Mouse (Mus musculus) embryonic facial prominence, embryonic 11.5 days (tissue): ENCODE results near the gene Cdipt. TPM values are rescaled to one million over a fixed set of nuclear protein-coding genes. Genes with fewer than 3 reads are reported as not detected.

Source experiments
- ATAC-seq: fragments of 200-750 bp; cut with Nextera tagmentation; replicated peaks from 2 replicates; pipeline ENCODE4 v1.8.0; 2017; ENCODE audit warnings: low read depth; ENCODE audit not compliant: insufficient number of reproducible peaks, low FRiP score, low TSS enrichment
- DNase-seq: peaks from one replicate; pipeline ENCODE4 v3.0.0-alpha.2; 2015; ENCODE audit warnings: low spot score
- H3K27ac ChIP-seq: fragments of 300-500 bp; sonication (generic); replicated peaks from 2 replicates; pipeline ENCODE4 v1.5.1; 2014; ENCODE audit warnings: mild to moderate bottlenecking, low read depth, low read length, control low read depth
- H3K27me3 ChIP-seq: fragments of 300-500 bp; sonication (generic); 2 replicates; pipeline ENCODE4 v1.6.1; 2014; ENCODE audit warnings: mild to moderate bottlenecking, low read length, moderate library complexity, mixed read lengths; ENCODE audit not compliant: control insufficient read depth, insufficient read depth
- H3K36me3 ChIP-seq: fragments of 300-500 bp; sonication (generic); replicated peaks from 2 replicates; pipeline ENCODE4 v1.6.1; 2014; ENCODE audit warnings: low read depth, mild to moderate bottlenecking, low read length, moderate library complexity, mixed read lengths; ENCODE audit not compliant: control insufficient read depth, insufficient read depth
- H3K4me1 ChIP-seq: fragments of 300-500 bp; sonication (generic); 2 replicates; pipeline ENCODE4 v1.6.1; 2014; ENCODE audit warnings: low read length, mixed read lengths; ENCODE audit not compliant: control insufficient read depth, insufficient read depth
- H3K4me2 ChIP-seq: fragments of 300-500 bp; sonication (generic); 2 replicates; pipeline ENCODE4 v1.6.1; 2014; ENCODE audit warnings: low read depth, mild to moderate bottlenecking, control low read depth, low read length, moderate library complexity
- H3K4me3 ChIP-seq: fragments of 300-500 bp; sonication (generic); 2 replicates; pipeline ENCODE4 v1.5.1; 2014; ENCODE audit warnings: low read depth, low read length, control low read depth
- H3K9ac ChIP-seq: fragments of 300-500 bp; sonication (generic); replicated peaks from 2 replicates; pipeline ENCODE4 v1.6.1; 2014; ENCODE audit warnings: mild to moderate bottlenecking, control low read depth, low read length
- H3K9me3 ChIP-seq: fragments of 300-500 bp; sonication (generic); replicated peaks from 2 replicates; pipeline ENCODE4 v1.6.1; 2016; ENCODE audit warnings: mild to moderate bottlenecking, low read length, inconsistent platforms, mixed read lengths; ENCODE audit not compliant: control insufficient read depth
- WGBS: fragments of 180-500 bp; shearing (Covaris S2); extraction: QIAGEN DNeasy Blood & Tissue Kit; methylation state at CpG from one replicate; pipeline ENCODE4 v1.1.7; 2014; 5-methylcytosine and 5-hydroxymethylcytosine counted together
- polyA plus RNA-seq: library from polyadenylated mRNA; unstranded; fragments of >200 nt; fragmentation: Nextera tagmentation; extraction: Ambion mirVana; gene quantifications from 2 replicates; pipeline ENCODE4 v1.2.1, GENCODE M21; 2014

Gene Cdipt
- polyA plus RNA-seq, 1 experiment from 2014 or later = 64.3 TPM

DNA sequence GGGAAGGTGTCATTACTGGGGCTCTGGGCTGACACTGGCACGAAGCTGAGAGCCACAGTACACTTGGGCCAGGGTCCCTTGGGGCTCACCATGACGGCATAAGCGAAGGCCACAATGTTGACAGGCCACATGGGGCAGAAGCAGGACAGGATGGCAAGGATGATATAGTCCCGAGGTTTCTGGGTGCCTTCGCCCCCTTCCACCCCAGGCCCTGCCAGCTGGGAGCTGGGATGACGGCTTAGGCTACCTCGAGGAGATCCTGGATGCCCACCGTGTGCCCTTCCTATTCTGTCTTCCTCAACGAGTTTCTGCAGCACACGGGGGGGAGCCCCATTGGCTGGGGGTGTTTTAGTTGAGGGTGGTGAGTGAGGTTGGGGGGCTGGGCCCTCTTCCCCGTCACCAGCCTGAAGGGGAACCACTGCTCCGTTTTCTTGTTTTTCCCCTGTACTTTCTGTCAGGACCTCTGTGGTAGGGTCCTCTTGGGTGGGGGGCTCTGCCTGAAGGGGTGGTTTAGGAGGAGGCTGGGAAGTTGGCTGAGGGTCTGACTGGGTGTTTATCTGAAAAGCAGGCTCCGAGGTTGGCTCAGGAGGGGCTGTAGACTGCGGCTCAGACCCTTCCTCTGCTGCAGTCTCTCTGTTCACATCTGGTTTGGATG, 43.7 kb downstream of the Cdipt start:
- ATAC-seq (no peak), DNase-seq (no peak)
- peak overlapping the region; percentile 83 for H3K4me2 ChIP-seq

DNA sequence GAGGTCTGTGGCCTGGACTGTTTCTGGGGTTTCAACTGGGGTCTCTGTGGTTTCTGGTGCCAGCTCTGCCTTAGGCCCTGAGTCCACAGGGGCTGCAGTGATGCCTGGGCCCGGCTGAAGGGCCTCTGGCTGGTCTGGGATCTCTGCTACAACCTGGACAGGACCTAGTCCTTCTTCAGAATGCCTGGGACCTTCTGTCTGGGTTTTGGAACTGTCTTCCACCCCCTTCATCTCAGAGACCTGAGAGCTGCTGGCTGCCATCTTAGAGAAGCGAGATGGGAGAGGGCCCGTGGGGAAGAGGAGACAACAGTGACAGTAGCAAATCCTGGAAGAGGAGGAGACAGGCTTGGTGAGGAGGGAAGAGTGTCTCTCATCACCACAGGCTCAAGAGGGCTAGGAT, 44.3 kb downstream of the Cdipt start:
- peaks cover 4% of the 10 kb centered on the region for H3K36me3 ChIP-seq
- peak overlapping the region; percentile 46 for H3K4me3 ChIP-seq
- H3K27me3 ChIP-seq = no peaks in the 10 kb centered on the region
- DNase-seq = no peak
- 0 out of 2 replicates have a peak overlapping the region, but pooled peaks have one; percentile 7 for H3K27ac ChIP-seq
- no peak for ATAC-seq
- H3K4me1 ChIP-seq = peaks cover 18% of the 10 kb centered on the region
- peak overlapping the region; percentile 83 for H3K4me2 ChIP-seq
- H3K9ac ChIP-seq = peak overlapping the region; percentile 74
- no peaks in the 10 kb centered on the region for H3K9me3 ChIP-seq
- 78% methylated on average over 3 of the region's 3 CpGs for WGBS

More for the DNA sequence above, 43.7 kb downstream of the Cdipt start:
- Histone ChIP-seq H3K4me3 (no peak overlapping the region), H3K27ac (0 out of 2 replicates have a peak overlapping the region, but pooled peaks have one; percentile 7), H3K27me3 (no peaks in the 10 kb centered on the region), H3K9ac (peak overlapping the region; percentile 74), H3K36me3 (peaks cover 4% of the 10 kb centered on the region), H3K4me1 (peaks cover 22% of the 10 kb centered on the region), H3K9me3 (no peaks in the 10 kb centered on the region)
- WGBS = 77% methylated on average over 14 of the region's 14 CpGs

DNA sequence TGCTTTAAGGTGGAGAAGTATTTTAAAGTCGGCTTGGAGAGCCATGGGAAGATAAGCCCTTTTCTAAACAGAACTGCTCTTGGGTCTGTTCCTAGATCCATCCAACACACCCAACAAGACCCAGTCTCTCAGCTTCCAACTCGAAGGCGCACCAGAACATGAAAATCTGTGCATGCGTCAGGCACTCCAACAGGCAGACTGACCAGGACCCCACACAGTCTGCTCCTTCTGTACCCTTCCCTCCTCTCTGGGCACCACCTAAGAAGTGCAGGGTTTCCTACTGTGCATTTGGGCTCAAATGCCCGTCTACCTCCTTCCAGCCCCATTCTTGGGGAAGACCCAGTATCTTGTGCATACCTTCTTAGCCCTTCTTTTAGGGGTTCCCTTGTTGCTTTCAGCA, 44.8 kb downstream of the Cdipt start:
- peaks cover 15% of the 10 kb centered on the region for H3K4me1 ChIP-seq
- H3K36me3 ChIP-seq = peaks cover 4% of the 10 kb centered on the region
- H3K27ac ChIP-seq = peak overlapping the region; percentile 62; the same call in 1 of the 2 replicates
- peak overlapping the region; percentile 74 for H3K9ac ChIP-seq
- ATAC-seq (no peak), DNase-seq (no peak)
- no peaks in the 10 kb centered on the region for H3K27me3 ChIP-seq
- peak overlapping the region; percentile 46 for H3K4me3 ChIP-seq
- 37% methylated on average over 5 of the region's 5 CpGs for WGBS
- H3K4me2 ChIP-seq = peak overlapping the region; percentile 83
- no peaks in the 10 kb centered on the region for H3K9me3 ChIP-seq

DNA sequence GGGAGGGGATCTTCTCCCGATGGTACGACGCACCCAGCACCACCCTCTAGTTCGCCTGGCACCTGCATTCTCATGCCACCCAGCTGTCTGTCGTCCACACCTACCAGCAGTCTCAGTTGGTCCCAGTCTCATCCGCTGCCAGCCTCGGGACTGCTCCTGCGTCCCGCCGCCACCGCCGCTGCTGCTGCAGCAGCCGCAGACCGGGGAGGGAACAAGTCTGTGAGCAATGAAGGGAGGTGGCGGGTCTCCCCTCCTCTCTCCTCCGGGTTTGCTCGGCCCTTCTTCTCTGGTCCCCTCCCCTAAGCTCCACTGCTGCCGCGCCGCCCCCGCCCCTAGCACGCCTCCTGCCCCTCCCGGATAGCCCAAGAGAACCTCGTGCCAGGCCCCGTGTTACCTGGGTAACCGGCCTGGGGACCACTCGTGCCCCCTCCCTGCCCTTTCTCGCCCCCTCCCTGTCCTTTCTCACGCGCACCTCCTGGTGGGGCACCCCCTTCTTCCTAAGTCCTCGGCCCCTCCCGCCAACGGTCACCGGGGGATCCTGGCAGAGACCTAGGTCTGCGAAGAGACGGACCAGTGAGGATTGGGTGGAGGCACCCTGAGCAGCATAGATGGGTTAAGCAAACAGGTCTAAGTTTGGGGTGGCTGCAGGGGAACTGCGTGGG, 45.3 kb downstream of the Cdipt start, which contains the start of the genes Gm42742 and Prrt2:
TSS of gene Gm42742 (minus strand) at position 197 of the 662 bp plus-strand sequence.
TSS of gene Prrt2 (minus strand) at position 311 of the 662 bp plus-strand sequence.
- ATAC-seq (0 out of 2 replicates have a peak, but pooled peaks have one; percentile 8), DNase-seq (peak; percentile 72)
- H3K4me1 ChIP-seq = peaks cover 15% of the 10 kb centered on the region
- no peaks in the 10 kb centered on the region for H3K27me3 ChIP-seq
- H3K9ac ChIP-seq = peak within 1 kb of the TSS; percentile 74
- peaks cover 4% of the 10 kb centered on the region for H3K36me3 ChIP-seq
- peak within 1 kb of the TSS; percentile 62 for H3K27ac ChIP-seq
- H3K4me2 ChIP-seq = peak within 1 kb of the TSS; percentile 83
- no peaks in the 10 kb centered on the region for H3K9me3 ChIP-seq
- 2% methylated on average over 37 of the region's 37 CpGs for WGBS
- peak within 1 kb of the TSS; percentile 46 for H3K4me3 ChIP-seq

DNA sequence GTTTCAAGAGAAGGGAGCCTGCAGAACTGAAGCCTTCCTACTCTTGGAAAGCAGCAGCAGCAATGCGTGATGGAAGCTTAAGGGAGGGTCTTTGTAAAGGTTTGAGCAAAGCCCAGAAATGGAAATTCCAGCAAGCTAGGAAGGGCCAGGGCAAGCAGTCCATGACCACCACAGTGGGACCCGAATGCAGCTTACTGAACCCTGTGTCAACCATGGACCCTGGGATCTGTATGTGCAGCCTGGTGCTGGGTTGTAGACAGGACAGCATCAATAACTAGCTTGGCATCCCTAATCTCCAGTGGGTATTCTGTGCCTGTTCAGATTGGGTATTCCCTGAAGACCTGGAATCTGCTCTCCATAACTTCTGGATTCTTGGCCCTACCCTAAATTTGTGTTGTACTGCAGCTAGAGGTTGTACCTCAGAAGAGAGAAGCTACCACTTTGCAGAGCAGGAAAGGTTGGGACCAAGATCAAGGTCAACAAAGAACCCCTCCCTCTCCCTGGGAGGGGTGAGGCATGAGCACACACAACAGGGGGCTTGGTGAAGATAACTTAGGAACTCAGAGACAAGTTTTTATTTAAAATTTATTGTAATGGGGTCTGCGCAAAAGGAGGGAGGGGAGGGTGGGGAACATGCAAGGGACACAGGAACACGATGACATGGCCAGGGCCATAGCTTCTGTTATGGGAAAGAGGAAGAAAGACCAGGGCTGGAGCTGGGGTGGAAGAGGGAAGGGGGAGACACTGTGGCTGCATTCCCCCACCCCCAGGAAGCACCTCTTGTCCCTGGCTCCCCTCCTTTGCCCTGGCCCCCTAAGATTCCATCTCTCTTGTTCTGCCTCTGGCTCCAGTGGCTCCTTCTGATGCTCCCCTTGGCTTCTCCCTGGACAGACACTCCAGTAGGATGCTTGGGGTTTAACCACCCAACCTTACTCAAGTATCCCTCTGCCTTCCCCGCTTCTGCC, 46.1 kb downstream of the Cdipt start:
- DNase-seq (peak; percentile 49), ATAC-seq (no peak)
- Histone ChIP-seq H3K9me3 (no peaks in the 10 kb centered on the region), H3K4me1 (peaks cover 15% of the 10 kb centered on the region), H3K27me3 (no peaks in the 10 kb centered on the region), H3K27ac (peak overlapping the region; percentile 62), H3K4me3 (peak overlapping the region; percentile 46), H3K9ac (peak overlapping the region; percentile 74), H3K4me2 (peak overlapping the region; percentile 83), H3K36me3 (peaks cover 4% of the 10 kb centered on the region)
- 49% methylated on average over 5 of the region's 5 CpGs for WGBS

DNA sequence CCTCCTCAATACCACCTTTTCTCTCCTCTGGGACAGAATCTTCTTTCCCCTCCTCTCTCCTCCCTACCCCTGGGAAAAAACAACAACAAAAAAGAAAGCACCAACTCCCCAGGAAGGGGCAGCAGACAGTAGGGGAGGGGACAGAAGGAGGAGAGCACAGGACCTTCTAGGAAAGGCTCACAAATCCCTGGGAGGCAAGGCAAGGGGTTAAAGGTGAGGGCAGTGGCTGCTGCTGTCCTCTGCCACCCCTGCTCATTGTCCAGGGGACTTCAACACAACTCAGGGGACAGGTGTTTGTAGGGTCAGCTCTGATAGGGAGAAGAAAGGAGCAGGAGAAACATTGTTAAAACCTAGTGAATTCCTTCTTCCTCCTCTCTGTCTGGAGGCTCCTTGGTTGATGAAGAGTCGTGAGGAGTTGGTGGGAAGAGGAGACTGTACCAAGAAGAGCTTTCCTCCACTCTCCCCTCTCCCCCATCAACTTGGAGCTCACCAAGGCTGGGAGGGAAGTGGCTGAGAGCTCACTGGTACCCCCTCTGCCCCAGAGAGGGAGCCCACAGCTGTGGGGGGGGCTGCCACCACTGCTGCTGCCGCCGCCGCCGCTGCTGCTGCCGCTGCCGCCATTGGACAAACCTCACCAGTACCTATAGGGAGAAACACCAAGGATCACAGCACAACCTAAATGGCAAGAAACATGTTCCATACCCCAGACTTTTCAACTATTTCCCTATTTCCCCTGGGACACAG, 47.0 kb downstream of the Cdipt start:
- Histone ChIP-seq H3K4me2 (no peak overlapping the region; the same call in 1 of the 2 replicates), H3K9me3 (no peaks in the 10 kb centered on the region), H3K27ac (no peak overlapping the region; the same call in 1 of the 2 replicates), H3K27me3 (no peaks in the 10 kb centered on the region), H3K36me3 (peaks cover 4% of the 10 kb centered on the region), H3K4me3 (no peak overlapping the region; the same call in 1 of the 2 replicates), H3K4me1 (peaks cover 15% of the 10 kb centered on the region), H3K9ac (peak overlapping the region; percentile 18)
- 84% methylated on average over 7 of the region's 7 CpGs for WGBS
- ATAC-seq (no peak), DNase-seq (no peak)

DNA sequence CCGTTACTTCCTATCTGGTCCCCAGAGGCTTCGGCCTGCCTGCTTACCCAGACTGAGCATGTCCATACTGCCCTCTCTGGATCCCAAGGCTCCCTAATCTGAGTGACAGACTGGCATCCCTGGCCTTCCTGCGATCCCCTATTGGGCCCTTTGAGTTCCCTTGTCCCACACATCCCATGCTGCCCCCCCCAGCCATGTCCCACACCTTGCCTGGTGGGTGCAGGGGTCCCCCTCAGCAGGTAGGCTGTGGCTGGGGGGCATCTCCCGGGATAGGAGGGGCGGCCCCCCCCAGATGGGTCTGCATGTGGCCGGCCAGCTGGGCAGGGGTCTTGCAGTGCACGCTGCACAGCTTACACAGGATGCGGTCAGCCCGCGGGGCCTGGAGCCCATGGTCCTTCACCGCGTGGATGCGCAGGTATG, 47.6 kb downstream of the Cdipt start:
- peaks cover 4% of the 10 kb centered on the region for H3K36me3 ChIP-seq
- DNase-seq (no peak), ATAC-seq (no peak)
- H3K27ac ChIP-seq = peak overlapping the region; percentile 20; the same call in 1 of the 2 replicates
- whole genome bisulfite sequencing = 82% methylated on average over 13 of the region's 13 CpGs
- H3K4me1 ChIP-seq = peaks cover 18% of the 10 kb centered on the region
- H3K4me3 ChIP-seq = peak overlapping the region; percentile 99
- peak overlapping the region; percentile 100 for H3K9ac ChIP-seq
- no peaks in the 10 kb centered on the region for H3K9me3 ChIP-seq
- peak overlapping the region; percentile 97 for H3K4me2 ChIP-seq
- no peaks in the 10 kb centered on the region for H3K27me3 ChIP-seq
